Mouse (Mus musculus): ENCODE results near the gene Masp2. TPM values are rescaled to one million over a fixed set of nuclear protein-coding genes. Genes with fewer than 3 reads are reported as not detected.

The Masp2 gene
- polyA plus RNA-seq (2015; fragmentation: Nextera tagmentation; extraction: Ambion mirVana): 0.44 and 0.69 TPM in 2 replicates

GRCm38 (mm10) chr4:148602357-148603120 lies at the start of gene Masp2:
Gene Masp2 (plus strand): TSS chr4:148602554.
- WGBS: 84% methylated on average over 14 of the region's 14 CpGs

GRCm38 (mm10) chr4:148557766-148558165 lies 44.6 kb upstream of the Masp2 start:
- Histone ChIP-seq H3K9me3 (replicated peaks) (no peaks in the 10 kb centered on the region), H3K36me3 (peaks cover 69% of the 10 kb centered on the region)

More at GRCm38 (mm10) chr4:148602357-148603120, at the start of gene Masp2:
- H3K9me3 ChIP-seq (replicated peaks): peaks cover 9% of the 10 kb centered on the region; the same call in 1 of the 2 replicates
- no peak within 1 kb of the TSS for H3K4me3 ChIP-seq (replicated peaks)
- no peaks in the 10 kb centered on the region for H3K4me1 ChIP-seq
- H3K4me2 ChIP-seq: no peak within 1 kb of the TSS
- H3K27ac ChIP-seq: no peak within 1 kb of the TSS
- H3K9ac ChIP-seq: no peak within 1 kb of the TSS
- no peak for ATAC-seq (replicated peaks; ENCODE audit: low FRiP score)
- H3K36me3 ChIP-seq: peaks cover 24% of the 10 kb centered on the region
- H3K27me3 ChIP-seq: no peaks in the 10 kb centered on the region

GRCm38 (mm10) chr4:148558297-148559000 lies 43.9 kb upstream of the Masp2 start, which contains the start of gene Exosc10:
Gene Exosc10 (plus strand): TSS chr4:148558429.
- no peaks in the 10 kb centered on the region for H3K27me3 ChIP-seq
- WGBS: under 1% methylated on average over 63 of the region's 63 CpGs
- peak within 1 kb of the TSS; percentile 92 for H3K4me3 ChIP-seq (replicated peaks)
- ATAC-seq (replicated peaks; ENCODE audit: low FRiP score): peak; percentile 94
- peak within 1 kb of the TSS; percentile 93 for H3K27ac ChIP-seq
- H3K9me3 ChIP-seq (replicated peaks): no peaks in the 10 kb centered on the region
- peak within 1 kb of the TSS; percentile 93 for H3K9ac ChIP-seq
- peaks cover 13% of the 10 kb centered on the region; the same call in 1 of the 2 replicates for H3K4me1 ChIP-seq
- H3K36me3 ChIP-seq: peaks cover 69% of the 10 kb centered on the region
- H3K4me2 ChIP-seq: peak within 1 kb of the TSS; percentile 89

More at GRCm38 (mm10) chr4:148557766-148558165, 44.6 kb upstream of the Masp2 start:
- Histone ChIP-seq H3K9ac (peak overlapping the region; percentile 93), H3K27me3 (no peaks in the 10 kb centered on the region), H3K27ac (peak overlapping the region; percentile 93), H3K4me3 (replicated peaks) (peak overlapping the region; percentile 92), H3K4me2 (peak overlapping the region; percentile 89), H3K4me1 (peaks cover 13% of the 10 kb centered on the region; the same call in 1 of the 2 replicates)
- ATAC-seq (replicated peaks; ENCODE audit: low FRiP score): no peak; the same call in 1 of the 2 replicates
- WGBS: 31% methylated on average over 6 of the region's 6 CpGs

- Histone ChIP-seq H3K27ac (no peak overlapping the region), H3K4me1 (peaks cover 11% of the 10 kb centered on the region; the same call in 1 of the 2 replicates), H3K4me3 (replicated peaks) (no peak overlapping the region), H3K4me2 (no peak overlapping the region), H3K9ac (no peak overlapping the region), H3K27me3 (no peaks in the 10 kb centered on the region), H3K36me3 (peaks cover 78% of the 10 kb centered on the region), H3K9me3 (replicated peaks) (no peaks in the 10 kb centered on the region)
- 93% methylated on average over 17 of the region's 17 CpGs for WGBS
- no peak for ATAC-seq (replicated peaks; ENCODE audit: low FRiP score)
Measured at GRCm38 (mm10) chr4:148562676-148563075, 39.7 kb upstream of the Masp2 start.

- Histone ChIP-seq H3K4me2 (no peak overlapping the region), H3K36me3 (peaks cover 87% of the 10 kb centered on the region), H3K4me3 (replicated peaks) (no peak overlapping the region), H3K9ac (no peak overlapping the region), H3K4me1 (peaks cover 8% of the 10 kb centered on the region; the same call in 1 of the 2 replicates), H3K27ac (no peak overlapping the region), H3K27me3 (no peaks in the 10 kb centered on the region), H3K9me3 (replicated peaks) (no peaks in the 10 kb centered on the region)
- ATAC-seq (replicated peaks; ENCODE audit: low FRiP score): no peak
- WGBS: 96% methylated on average over 12 of the region's 12 CpGs
Measured at GRCm38 (mm10) chr4:148563595-148563994, 38.8 kb upstream of the Masp2 start.

- H3K4me1 ChIP-seq: no peaks in the 10 kb centered on the region
- no peaks in the 10 kb centered on the region for H3K9me3 ChIP-seq (replicated peaks)
- no peak for ATAC-seq (replicated peaks; ENCODE audit: low FRiP score)
- H3K4me2 ChIP-seq: no peak overlapping the region
- no peak overlapping the region for H3K4me3 ChIP-seq (replicated peaks)
- no peak overlapping the region for H3K9ac ChIP-seq
- H3K36me3 ChIP-seq: peaks cover 98% of the 10 kb centered on the region
- no peaks in the 10 kb centered on the region for H3K27me3 ChIP-seq
- WGBS: 87% methylated on average over 10 of the region's 10 CpGs
- no peak overlapping the region for H3K27ac ChIP-seq
Measured at GRCm38 (mm10) chr4:148570138-148570537, 32.2 kb upstream of the Masp2 start.

- H3K4me2 ChIP-seq: no peak overlapping the region
- no peak overlapping the region for H3K27ac ChIP-seq
- no peaks in the 10 kb centered on the region for H3K27me3 ChIP-seq
- 94% methylated on average over 9 of the region's 9 CpGs for WGBS
- H3K9me3 ChIP-seq (replicated peaks): no peaks in the 10 kb centered on the region
- no peak for ATAC-seq (replicated peaks; ENCODE audit: low FRiP score)
- peaks cover 98% of the 10 kb centered on the region for H3K36me3 ChIP-seq
- no peaks in the 10 kb centered on the region for H3K4me1 ChIP-seq
- no peak overlapping the region for H3K4me3 ChIP-seq (replicated peaks)
- H3K9ac ChIP-seq: no peak overlapping the region
Measured at GRCm38 (mm10) chr4:148570693-148571295, 31.6 kb upstream of the Masp2 start.

- Histone ChIP-seq H3K27ac (no peak overlapping the region), H3K4me3 (replicated peaks) (no peak overlapping the region), H3K9ac (no peak overlapping the region), H3K36me3 (peaks cover 98% of the 10 kb centered on the region), H3K4me2 (no peak overlapping the region), H3K9me3 (replicated peaks) (no peaks in the 10 kb centered on the region), H3K27me3 (no peaks in the 10 kb centered on the region), H3K4me1 (no peaks in the 10 kb centered on the region)
- 89% methylated on average over 7 of the region's 7 CpGs for WGBS
- ATAC-seq (replicated peaks; ENCODE audit: low FRiP score): no peak
Measured at GRCm38 (mm10) chr4:148573222-148573621, 29.1 kb upstream of the Masp2 start.

GRCm38 (mm10) chr4:148580765-148581164 lies 21.6 kb upstream of the Masp2 start:
- Histone ChIP-seq H3K4me2 (no peak overlapping the region), H3K4me1 (no peaks in the 10 kb centered on the region), H3K36me3 (peaks cover 82% of the 10 kb centered on the region), H3K4me3 (replicated peaks) (no peak overlapping the region), H3K27ac (no peak overlapping the region), H3K9me3 (replicated peaks) (no peaks in the 10 kb centered on the region), H3K9ac (no peak overlapping the region), H3K27me3 (no peaks in the 10 kb centered on the region)
- ATAC-seq (replicated peaks; ENCODE audit: low FRiP score): no peak
- 89% methylated on average over 9 of the region's 9 CpGs for WGBS

GRCm38 (mm10) chr4:148581422-148581821 lies 20.9 kb upstream of the Masp2 start:
- peaks cover 75% of the 10 kb centered on the region for H3K36me3 ChIP-seq
- H3K27me3 ChIP-seq: no peaks in the 10 kb centered on the region
- no peaks in the 10 kb centered on the region for H3K9me3 ChIP-seq (replicated peaks)
- ATAC-seq (replicated peaks; ENCODE audit: low FRiP score): no peak
- H3K4me2 ChIP-seq: no peak overlapping the region
- WGBS: 88% methylated on average over 5 of the region's 5 CpGs
- no peak overlapping the region for H3K9ac ChIP-seq
- H3K4me3 ChIP-seq (replicated peaks): no peak overlapping the region
- no peaks in the 10 kb centered on the region for H3K4me1 ChIP-seq
- H3K27ac ChIP-seq: no peak overlapping the region

- WGBS: 70% methylated on average over 4 of the region's 4 CpGs
- H3K27ac ChIP-seq: no peak overlapping the region
- H3K9me3 ChIP-seq (replicated peaks): no peaks in the 10 kb centered on the region
- no peaks in the 10 kb centered on the region for H3K4me1 ChIP-seq
- ATAC-seq (replicated peaks; ENCODE audit: low FRiP score): no peak
- no peak overlapping the region for H3K4me2 ChIP-seq
- H3K36me3 ChIP-seq: peaks cover 57% of the 10 kb centered on the region
- no peak overlapping the region for H3K4me3 ChIP-seq (replicated peaks)
- no peaks in the 10 kb centered on the region for H3K27me3 ChIP-seq
- no peak overlapping the region for H3K9ac ChIP-seq
Measured at GRCm38 (mm10) chr4:148583257-148583656, 19.1 kb upstream of the Masp2 start.

GRCm38 (mm10) chr4:148586648-148587047 lies 15.7 kb upstream of the Masp2 start:
- Histone ChIP-seq H3K4me3 (replicated peaks) (no peak overlapping the region), H3K27ac (no peak overlapping the region), H3K4me2 (no peak overlapping the region), H3K9ac (no peak overlapping the region), H3K4me1 (peaks cover 8% of the 10 kb centered on the region), H3K9me3 (replicated peaks) (no peaks in the 10 kb centered on the region), H3K27me3 (no peaks in the 10 kb centered on the region), H3K36me3 (peaks cover 23% of the 10 kb centered on the region)
- WGBS: 78% methylated on average over 9 of the region's 9 CpGs
- no peak for ATAC-seq (replicated peaks; ENCODE audit: low FRiP score)

Measured in kidney, embryonic 15.5 days (tissue).